Mouse (Mus musculus) kidney, postnatal 0 days (tissue): ENCODE measurements at regions not wholly inside any gene's neighbourhood (a gene's known extent, or its start where the extent isn't known, plus 50 kb on each side); places are given as distances from the start of the nearest gene placed in this dataset.

ENCODE experiments used
- ATAC-seq: fragments of 200-750 bp; cut with Nextera tagmentation; replicated peaks from 2 replicates; pipeline ENCODE4 v1.8.0; 2017; ENCODE audit warnings: low read depth, moderate number of reproducible peaks, moderate TSS enrichment, moderate library complexity; ENCODE audit not compliant: low FRiP score
- DNase-seq: peaks from one replicate; pipeline ENCODE4 v3.0.0-alpha.2; 2016; ENCODE audit warnings: low spot score
- H3K27ac ChIP-seq: fragments of 300-500 bp; sonication (generic); 2 replicates; pipeline ENCODE4 v1.5.1; 2014; ENCODE audit warnings: mild to moderate bottlenecking
- H3K27me3 ChIP-seq: fragments of 300-500 bp; sonication (generic); 2 replicates; pipeline ENCODE4 v1.6.1; 2014; ENCODE audit warnings: low read length, mixed read lengths; ENCODE audit not compliant: insufficient read depth
- H3K36me3 ChIP-seq: fragments of 300-500 bp; sonication (generic); 2 replicates; pipeline ENCODE4 v1.6.1; 2014; ENCODE audit warnings: low read length, mixed read lengths; ENCODE audit not compliant: insufficient read depth
- H3K4me1 ChIP-seq: fragments of 300-500 bp; sonication (generic); replicated peaks from 2 replicates; pipeline ENCODE4 v1.6.1; 2014; ENCODE audit warnings: antibody characterized with exemption, low read length, mixed read lengths; ENCODE audit not compliant: insufficient read depth
- H3K4me2 ChIP-seq: fragments of 300-500 bp; sonication (generic); 2 replicates; pipeline ENCODE4 v1.6.1; 2014; ENCODE audit warnings: mild to moderate bottlenecking, low read length, moderate library complexity, mixed read lengths
- H3K4me3 ChIP-seq: fragments of 300-500 bp; sonication (generic); replicated peaks from 2 replicates; pipeline ENCODE4 v1.5.1; 2014; ENCODE audit warnings: low read depth, low read length
- H3K9ac ChIP-seq: fragments of 300-500 bp; sonication (generic); 2 replicates; pipeline ENCODE4 v1.6.1; 2014; ENCODE audit warnings: low read depth, low read length
- H3K9me3 ChIP-seq: fragments of 300-500 bp; sonication (generic); replicated peaks from 2 replicates; pipeline ENCODE4 v1.6.1; 2016; ENCODE audit warnings: low read length, inconsistent platforms, mixed read lengths
- CTCF ChIP-seq: IDR thresholded peaks from 2 replicates; pipeline ENCODE4 v1.5.1; 2016; ENCODE audit warnings: antibody characterized with exemption, low read depth, mild to moderate bottlenecking, moderate library complexity
- WGBS: fragments of 180-500 bp; shearing (Covaris S2); extraction: QIAGEN DNeasy Blood & Tissue Kit; methylation state at CpG from one replicate; pipeline ENCODE4 v1.1.7; 2014; 5-methylcytosine and 5-hydroxymethylcytosine counted together

DNA sequence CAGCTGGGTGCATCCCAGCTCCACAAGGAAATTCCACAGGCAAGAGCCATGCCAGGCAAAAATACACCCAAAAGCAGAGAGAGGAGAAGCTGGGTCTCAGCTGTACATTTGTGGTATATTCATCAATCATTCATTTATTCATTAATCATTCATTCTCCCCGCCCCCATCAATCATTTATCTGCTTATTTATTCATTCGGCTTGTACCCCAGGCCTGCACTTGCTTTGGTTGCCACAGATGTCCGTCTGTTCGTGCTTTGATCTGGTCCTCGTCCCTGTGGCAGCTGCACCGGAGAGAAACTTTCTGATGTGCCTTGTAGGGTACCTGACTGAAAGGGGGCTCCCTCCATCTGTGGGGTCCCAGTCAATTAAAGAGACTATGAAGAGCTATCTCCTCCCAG is 87.2 kb upstream of the Pkdcc start:
- Histone ChIP-seq H3K4me2 (no peak overlapping the region), H3K27me3 (no peaks in the 10 kb centered on the region), H3K9me3 (no peaks in the 10 kb centered on the region), H3K4me1 (peaks cover 20% of the 10 kb centered on the region), H3K9ac (no peak overlapping the region), H3K36me3 (no peaks in the 10 kb centered on the region), H3K4me3 (no peak overlapping the region), H3K27ac (no peak overlapping the region)
- DNase-seq (no peak), ATAC-seq (0 out of 2 replicates have a peak, but pooled peaks have one; percentile 37)
- no peak for TF ChIP-seq CTCF
- 58% methylated on average over 6 of the region's 6 CpGs for WGBS

GRCm38 (mm10) chr17:83128843-83129544 is 86.1 kb upstream of the Pkdcc start:
- DNase-seq, result no peak

DNA sequence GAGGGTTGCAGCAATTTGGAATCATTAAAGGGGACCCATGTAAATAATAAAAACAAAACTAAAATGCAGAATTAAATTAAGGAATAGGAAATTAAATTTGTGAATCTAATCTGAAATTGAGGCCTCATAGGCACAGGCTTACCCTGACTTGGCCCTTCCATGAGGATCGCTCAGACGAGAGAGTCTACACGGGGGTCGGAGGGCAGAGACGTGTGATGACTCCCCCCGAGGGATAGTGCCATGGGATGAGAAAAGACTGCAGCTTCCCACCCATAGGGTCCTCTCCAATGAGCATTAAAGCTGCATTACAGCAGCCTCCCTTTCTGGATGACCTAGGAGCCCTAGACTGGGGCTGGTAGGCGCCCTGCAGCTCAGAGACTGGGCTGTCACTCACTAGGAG is 85.4 kb upstream of the Pkdcc start:
- H3K27me3 ChIP-seq, result no peaks in the 10 kb centered on the region
- no peak for DNase-seq
- no peaks in the 10 kb centered on the region for H3K36me3 ChIP-seq
- H3K4me3 ChIP-seq, result no peak overlapping the region
- H3K4me1 ChIP-seq, result peaks cover 24% of the 10 kb centered on the region
- no peak overlapping the region for H3K9ac ChIP-seq
- WGBS, result 82% methylated on average over 7 of the region's 7 CpGs
- 0 out of 2 replicates have a peak, but pooled peaks have one; percentile 5 for ATAC-seq
- no peaks in the 10 kb centered on the region for H3K9me3 ChIP-seq
- TF ChIP-seq CTCF, result no peak
- no peak overlapping the region for H3K27ac ChIP-seq
- H3K4me2 ChIP-seq, result no peak overlapping the region

More at GRCm38 (mm10) chr17:83128843-83129544, 86.1 kb upstream of the Pkdcc start:
- H3K4me1 ChIP-seq, result peaks cover 24% of the 10 kb centered on the region
- no peak for TF ChIP-seq CTCF
- no peak overlapping the region for H3K4me3 ChIP-seq
- no peaks in the 10 kb centered on the region for H3K27me3 ChIP-seq
- H3K36me3 ChIP-seq, result no peaks in the 10 kb centered on the region
- no peak; the same call in 1 of the 2 replicates for ATAC-seq
- no peak overlapping the region for H3K4me2 ChIP-seq
- H3K27ac ChIP-seq, result no peak overlapping the region
- H3K9me3 ChIP-seq, result no peaks in the 10 kb centered on the region
- 72% methylated on average over 14 of the region's 14 CpGs for WGBS
- H3K9ac ChIP-seq, result no peak overlapping the region

DNA sequence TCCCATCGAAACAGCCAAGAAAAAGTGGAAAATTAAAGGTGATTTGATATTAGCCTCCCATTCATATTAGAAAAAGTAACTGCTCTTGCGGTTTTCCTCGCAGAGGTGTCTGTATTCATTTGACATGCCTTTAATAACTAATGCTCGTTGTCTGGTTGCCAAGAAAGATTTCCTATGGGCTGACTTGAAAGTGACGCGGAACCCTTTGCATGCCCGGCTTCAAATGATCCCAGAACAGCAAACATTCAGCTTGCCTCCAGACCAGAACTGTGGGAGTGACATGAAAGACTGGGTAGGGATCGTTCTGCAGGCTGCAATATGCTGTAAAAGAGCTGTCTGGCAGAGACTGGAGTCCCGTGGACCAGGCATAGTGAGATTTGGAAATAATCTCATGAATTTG is 81.9 kb upstream of the Pkdcc start:
- H3K36me3 ChIP-seq, result no peaks in the 10 kb centered on the region
- H3K4me3 ChIP-seq, result no peak overlapping the region
- WGBS, result 39% methylated on average over 9 of the region's 9 CpGs
- no peaks in the 10 kb centered on the region for H3K9me3 ChIP-seq
- ATAC-seq (no peak), DNase-seq (no peak)
- H3K27ac ChIP-seq, result no peak overlapping the region
- H3K27me3 ChIP-seq, result no peaks in the 10 kb centered on the region
- peaks cover 16% of the 10 kb centered on the region for H3K4me1 ChIP-seq
- H3K9ac ChIP-seq, result no peak overlapping the region
- no peak for TF ChIP-seq CTCF
- H3K4me2 ChIP-seq, result no peak overlapping the region

- 39% methylated on average over 6 of the region's 6 CpGs for WGBS
- Histone ChIP-seq H3K27ac (0 out of 2 replicates have a peak overlapping the region, but pooled peaks have one; percentile 37), H3K4me3 (no peak overlapping the region), H3K36me3 (no peaks in the 10 kb centered on the region), H3K9me3 (no peaks in the 10 kb centered on the region), H3K27me3 (no peaks in the 10 kb centered on the region), H3K9ac (no peak overlapping the region), H3K4me2 (no peak overlapping the region), H3K4me1 (peaks cover 14% of the 10 kb centered on the region)
- DNase-seq (peak; percentile 88), ATAC-seq (peak; percentile 50; the same call in 1 of the 2 replicates)
- no peak for TF ChIP-seq CTCF
Measured at GRCm38 (mm10) chr17:83135441-83136120, 79.5 kb upstream of the Pkdcc start.

GRCm38 (mm10) chr17:83136267-83136666 is 78.8 kb upstream of the Pkdcc start:
- WGBS, result 50% methylated on average over 5 of the region's 5 CpGs
- no peak overlapping the region for H3K27ac ChIP-seq
- H3K4me3 ChIP-seq, result no peak overlapping the region

More at GRCm38 (mm10) chr17:83136267-83136666, 78.8 kb upstream of the Pkdcc start:
- ATAC-seq (no peak), DNase-seq (peak; percentile 64)
- TF ChIP-seq CTCF, result no peak
- Histone ChIP-seq H3K4me1 (peaks cover 14% of the 10 kb centered on the region), H3K9me3 (no peaks in the 10 kb centered on the region), H3K4me2 (no peak overlapping the region), H3K27me3 (no peaks in the 10 kb centered on the region), H3K9ac (no peak overlapping the region), H3K36me3 (no peaks in the 10 kb centered on the region)
